ENCODE assay signal across 10 mouse cellular contexts in genomic region chr5:76303379-76303744, GRCm38 (mm10). TPM values are rescaled to one million over a fixed set of nuclear protein-coding genes. Genes with fewer than 3 reads are reported as not detected.
DNase-seq lines count a peak whose midpoint lies in the region; ATAC-seq and TF ChIP-seq lines count a peak whose summit lies in the region.
"Had no signal": no experiment of that assay in that cellular context is flagged by ENCODE, and none has a peak within 500 bp of the region (broad histone marks: within the 10 kb centered on the region; RNA-seq: fewer than 3 reads in every experiment).

No protein-coding gene starts in this region.

- peak overlapping the region; percentile 100 for H3K4me3 ChIP-seq in kidney, postnatal 0 days (replicated peaks; ENCODE audit: low read depth, low read length)
- H3K4me3 ChIP-seq in bone marrow, adult 2 months (replicated peaks; ENCODE audit: control insufficient read depth, low read depth, low read length) = peak overlapping the region; percentile 56
- H3K4me3 ChIP-seq in hindbrain, embryonic 15.5 days = peak overlapping the region; percentile 73
- peak overlapping the region; percentile 89 for H3K4me3 ChIP-seq in midbrain, postnatal 0 days (ENCODE audit: low read depth, low read length)

- peak overlapping the region; percentile 96 for H3K27ac ChIP-seq in kidney, postnatal 0 days
- H3K27ac ChIP-seq in bone marrow, adult 2 months (ENCODE audit: control insufficient read depth, insufficient read depth, low read depth, low read length, poor library complexity) = no peak overlapping the region
- peak overlapping the region; percentile 95 for H3K27ac ChIP-seq in hindbrain, embryonic 15.5 days (replicated peaks)
- peak overlapping the region; percentile 96 for H3K27ac ChIP-seq in midbrain, postnatal 0 days (ENCODE audit: low read depth, low read length)

- H3K9me3 ChIP-seq in kidney, postnatal 0 days (replicated peaks; ENCODE audit: low read length) = no peaks in the 10 kb centered on the region
- no peaks in the 10 kb centered on the region for H3K9me3 ChIP-seq in hindbrain, embryonic 15.5 days
- H3K9me3 ChIP-seq in midbrain, postnatal 0 days (ENCODE audit: low read length) = no peaks in the 10 kb centered on the region

- H3K9ac ChIP-seq in kidney, postnatal 0 days (ENCODE audit: low read depth, low read length) = peak overlapping the region; percentile 94
- peak overlapping the region; percentile 72 for H3K9ac ChIP-seq in hindbrain, embryonic 15.5 days
- H3K9ac ChIP-seq in midbrain, postnatal 0 days (replicated peaks; ENCODE audit: low read length, poor library complexity, severe bottlenecking) = peak overlapping the region; percentile 95

- no peak for TF ChIP-seq POLR2A in bone marrow, adult 2 months (IDR thresholded peaks at IDR 0.05; ENCODE audit: borderline replicate concordance, control insufficient read depth, low read depth, low read length)

- no peak for TF ChIP-seq CTCF in kidney, postnatal 0 days (IDR thresholded peaks at IDR 0.05; ENCODE audit: low read depth)
- TF ChIP-seq CTCF in bone marrow, adult 2 months (IDR thresholded peaks at IDR 0.05; ENCODE audit: control insufficient read depth, insufficient read depth, low read length) = no peak
- TF ChIP-seq CTCF in midbrain, postnatal 0 days (IDR thresholded peaks at IDR 0.05) = no peak

- WGBS in kidney, postnatal 0 days = 3% methylated on average over 11 of the region's 11 CpGs
- 9% methylated on average over 11 of the region's 11 CpGs for WGBS in bone marrow, adult 2 months
- WGBS in hindbrain, embryonic 15.5 days = 6% methylated on average over 11 of the region's 11 CpGs
- WGBS in midbrain, postnatal 0 days = 4% methylated on average over 11 of the region's 11 CpGs

- no peaks in the 10 kb centered on the region for H3K36me3 ChIP-seq in kidney, postnatal 0 days (ENCODE audit: insufficient read depth, low read length)
- no peaks in the 10 kb centered on the region for H3K36me3 ChIP-seq in hindbrain, embryonic 15.5 days
- no peaks in the 10 kb centered on the region for H3K36me3 ChIP-seq in midbrain, postnatal 0 days (ENCODE audit: insufficient read depth, low read length)

- ATAC-seq in kidney, postnatal 0 days (replicated peaks; ENCODE audit: low FRiP score, low read depth) = no peak
- ATAC-seq in hindbrain, embryonic 15.5 days (ENCODE audit: low FRiP score, low read depth) = no peak
- ATAC-seq in midbrain, postnatal 0 days (ENCODE audit: low FRiP score) = no peak

- no peak for DNase-seq in kidney, postnatal 0 days (ENCODE audit: low spot score)
- DNase-seq in kidney, adult 18-20 months = no peak
- no peak for DNase-seq in midbrain, postnatal 0 days (ENCODE audit: low spot score)
- DNase-seq in gastrocnemius, postnatal 25 days = no peak
- DNase-seq in adrenal gland, adult (ENCODE audit: inconsistent age in 2 of 2, low spot score in 1 of 2) = no peak
- DNase-seq in left cerebral cortex, adult 9 months (ENCODE audit: low spot score in 2 of 2) = no peak

- H3K4me2 ChIP-seq in kidney, postnatal 0 days (ENCODE audit: low read length) = peak overlapping the region; percentile 79
- peak overlapping the region; percentile 68 for H3K4me2 ChIP-seq in hindbrain, embryonic 15.5 days
- peak overlapping the region; percentile 75 for H3K4me2 ChIP-seq in midbrain, postnatal 0 days (ENCODE audit: low read depth, low read length, poor library complexity, severe bottlenecking)

- 0 out of 2 replicates have a peak, but pooled peaks cover 10% of the 10 kb centered on the region for H3K4me1 ChIP-seq in kidney, postnatal 0 days (replicated peaks; ENCODE audit: insufficient read depth, low read length)
- no peaks in the 10 kb centered on the region; the same call in 1 of the 2 replicates for H3K4me1 ChIP-seq in bone marrow, adult 2 months (ENCODE audit: control insufficient read depth, insufficient read depth, low read length)
- H3K4me1 ChIP-seq in hindbrain, embryonic 15.5 days (replicated peaks) = peaks cover 35% of the 10 kb centered on the region
- H3K4me1 ChIP-seq in midbrain, postnatal 0 days (ENCODE audit: insufficient read depth, low read length) = peaks cover 10% of the 10 kb centered on the region; the same call in 1 of the 2 replicates

- H3K27me3 ChIP-seq in kidney, postnatal 0 days (ENCODE audit: insufficient read depth, low read length) = no peaks in the 10 kb centered on the region
- H3K27me3 ChIP-seq in hindbrain, embryonic 15.5 days = no peaks in the 10 kb centered on the region
- no peaks in the 10 kb centered on the region for H3K27me3 ChIP-seq in midbrain, postnatal 0 days (ENCODE audit: insufficient read depth, low read length)

RNA-seq across cellular contexts. Expression of gene Clock, which starts 1.2 kb away (rescaled TPM):
- 7.9 TPM in 2 replicates for polyA plus RNA-seq in kidney, postnatal 0 days (2015; fragmentation: Nextera tagmentation; extraction: Ambion mirVana)
- polyA plus RNA-seq in bone marrow, adult 2 months (2011; ENCODE audit: insufficient read depth, insufficient read length, low replicate concordance, missing spikeins) = 0.88 and 1.8 TPM in 2 replicates
- polyA plus RNA-seq in hindbrain, embryonic 15.5 days (2015; fragmentation: Nextera tagmentation; extraction: Ambion mirVana) = 13.1 and 14.4 TPM in 2 replicates
- total RNA-seq in midbrain, postnatal 0 days (2014; rRNA removed) = 25.1 and 32.1 TPM in 2 replicates
- 8.1 and 11.6 TPM in 2 replicates for polyA plus RNA-seq in midbrain, postnatal 0 days (2015; fragmentation: Nextera tagmentation; extraction: Ambion mirVana)
- total RNA-seq in gastrocnemius, postnatal 25 days (2021) = 10 to 100 TPM; 12.7 to 22.8 TPM

RNA-seq across cellular contexts. Expression of gene Pdcl2, which starts 27.6 kb away (rescaled TPM):
- polyA plus RNA-seq in kidney, postnatal 0 days (2015; fragmentation: Nextera tagmentation; extraction: Ambion mirVana) = not detected in 2 replicates
- not detected in 2 replicates for polyA plus RNA-seq in bone marrow, adult 2 months (2011; ENCODE audit: insufficient read depth, insufficient read length, low replicate concordance, missing spikeins)
- not detected in 2 replicates for polyA plus RNA-seq in hindbrain, embryonic 15.5 days (2015; fragmentation: Nextera tagmentation; extraction: Ambion mirVana)
- total RNA-seq in midbrain, postnatal 0 days (2014; rRNA removed) = not detected in 2 replicates
- polyA plus RNA-seq in midbrain, postnatal 0 days (2015; fragmentation: Nextera tagmentation; extraction: Ambion mirVana) = not detected in 2 replicates
- total RNA-seq in gastrocnemius, postnatal 25 days (2021) = not detected
- total RNA-seq: adrenal gland, adult 18-20 months; left cerebral cortex, postnatal 25 days had no signal
